Mouse (Mus musculus) T-cell, adult 66 days (primary cell): ENCODE data around the gene Ssxb1. TPM values are rescaled to one million over a fixed set of nuclear protein-coding genes. Genes with fewer than 3 reads are reported as not detected.

Experiments
- total RNA-seq, 2 experiments: library from RNA; stranded (reverse); gene quantifications; 3 replicates in 1 of 2; 4 replicates in 1 of 2; pipeline ENCODE4 v1.2.4; 2023

Ssxb1 gene
- total RNA-seq = not detected

GRCm38 (mm10) chrX:8413005-8413404, at the start of gene Ssxb1:
Ssxb1 (plus strand) TSS chrX:8413305.

GRCm38 (mm10) chrX:8366678-8367077, 46.4 kb upstream of the Ssxb1 start, which contains the start of gene Ssxb9:
Ssxb9 (plus strand) TSS chrX:8366978.

GRCm38 (mm10) chrX:8461626-8462025, 48.5 kb downstream of the Ssxb1 start, which contains the start of gene Ssxb2:
Ssxb2 (minus strand) TSS chrX:8461726.

Other genes starting within 250 kb of the Ssxb1 start
- gene Tbc1d25, start 237.1 kb upstream of the Ssxb1 start, total RNA-seq = 10 to 100 TPM; 15.6 to 17.1 TPM
- gene Ebp, start 219.8 kb upstream of the Ssxb1 start, total RNA-seq = 10 to 100 TPM; 43.4 to 58.1 TPM
- not detected for gene Porcn, start 206.8 kb upstream of the Ssxb1 start, total RNA-seq
- 10 to 100 TPM; 16.3 to 17.3 TPM for gene Ftsj1, start 160.9 kb upstream of the Ssxb1 start, total RNA-seq
- gene Slc38a5, start 142.2 kb upstream of the Ssxb1 start, total RNA-seq = under 1 TPM in 1 of 2 experiments, not detected in 1; 0.79 TPM
- not detected for gene Ssxb10, start 85.9 kb upstream of the Ssxb1 start, total RNA-seq
- gene Ssxb9, start 46.3 kb upstream of the Ssxb1 start, total RNA-seq = not detected
- not detected for gene Ssxb2, start 48.4 kb downstream of the Ssxb1 start, total RNA-seq
- not detected for gene Gm14459, start 111.6 kb downstream of the Ssxb1 start, total RNA-seq
- gene Ssxb6, start 134.9 kb downstream of the Ssxb1 start, total RNA-seq = not detected
- not detected for gene Ssxb3, start 178.5 kb downstream of the Ssxb1 start, total RNA-seq